Mouse (Mus musculus) small intestine, adult 2 months (tissue): ENCODE measurements around the gene Ccdc87. TPM values are rescaled to one million over a fixed set of nuclear protein-coding genes. Genes with fewer than 3 reads are reported as not detected.
"Not testable (repeated sequence)": the region's sequence is repeated elsewhere in the genome, so short reads cannot be mapped to it uniquely, and the experiment has no call there.

Experiments
- H3K27ac ChIP-seq: fragments of 200-500 bp; 2 replicates; pipeline ENCODE4 v1.5.1; 2012; ENCODE audit warnings: low read depth, low read length, control low read depth, inconsistent platforms; ENCODE audit not compliant: insufficient read depth
- H3K27me3 ChIP-seq: fragments of 200-500 bp; 2 replicates; pipeline ENCODE4 v1.6.1; 2012; ENCODE audit warnings: mild to moderate bottlenecking, moderate library complexity, low read length, inconsistent platforms; ENCODE audit not compliant: control insufficient read depth, insufficient read depth
- H3K36me3 ChIP-seq: fragments of 200-500 bp; 2 replicates; pipeline ENCODE4 v1.6.1; 2012; ENCODE audit warnings: mild to moderate bottlenecking, low read length, control low read depth, inconsistent platforms; ENCODE audit not compliant: control insufficient read depth, insufficient read depth
- H3K4me1 ChIP-seq: fragments of 200-500 bp; 2 replicates; pipeline ENCODE4 v1.6.1; 2012; ENCODE audit warnings: low read length, inconsistent platforms, mixed read lengths; ENCODE audit not compliant: control insufficient read depth, insufficient read depth, insufficient read length
- H3K4me3 ChIP-seq: fragments of 200-500 bp; 2 replicates; pipeline ENCODE4 v1.5.1; 2012; ENCODE audit warnings: low read depth, mild to moderate bottlenecking, control low read depth, inconsistent platforms, low read length, moderate library complexity
- CTCF ChIP-seq: fragments of 200-500 bp; IDR thresholded peaks from 2 replicates; pipeline ENCODE4 v1.5.1; 2012; ENCODE audit warnings: low read depth, mild to moderate bottlenecking, control low read depth, inconsistent platforms, low read length, moderate library complexity, mixed read lengths; ENCODE audit not compliant: insufficient replicate concordance, insufficient read length; ENCODE audit errors: extremely low read depth
- POLR2A ChIP-seq: fragments of 200-500 bp; IDR thresholded peaks from 2 replicates; pipeline ENCODE4 v1.6.1; 2012; ENCODE audit warnings: low read depth, mild to moderate bottlenecking, control low read depth, inconsistent platforms, low read length, moderate library complexity
- WGBS: fragments of 180-500 bp; shearing (Covaris S2); methylation state at CpG from one replicate; pipeline ENCODE4 v1.1.7; 2018; 5-methylcytosine and 5-hydroxymethylcytosine counted together
- polyA plus RNA-seq: library from polyadenylated mRNA; depleted of rRNA; stranded (reverse); fragments of >200 nt; gene quantifications from 2 replicates; pipeline ENCODE4 v1.2.3, GENCODE M21; 2012

The Ccdc87 gene
- polyA plus RNA-seq, 1 experiment: 0.11 TPM

GRCm38 (mm10) chr19:4810309-4810708 lies 28.9 kb upstream of the Ccdc87 start:
- peak overlapping the region; percentile 78 for H3K4me3 ChIP-seq
- WGBS: under 1% methylated on average over 14 of the region's 14 CpGs
- no peak for TF ChIP-seq POLR2A
- TF ChIP-seq CTCF: no peak
- peaks cover 8% of the 10 kb centered on the region; the same call in 1 of the 2 replicates for H3K4me1 ChIP-seq
- H3K27me3 ChIP-seq: no peaks in the 10 kb centered on the region
- H3K27ac ChIP-seq: no peak overlapping the region
- H3K36me3 ChIP-seq: no peaks in the 10 kb centered on the region

DNA sequence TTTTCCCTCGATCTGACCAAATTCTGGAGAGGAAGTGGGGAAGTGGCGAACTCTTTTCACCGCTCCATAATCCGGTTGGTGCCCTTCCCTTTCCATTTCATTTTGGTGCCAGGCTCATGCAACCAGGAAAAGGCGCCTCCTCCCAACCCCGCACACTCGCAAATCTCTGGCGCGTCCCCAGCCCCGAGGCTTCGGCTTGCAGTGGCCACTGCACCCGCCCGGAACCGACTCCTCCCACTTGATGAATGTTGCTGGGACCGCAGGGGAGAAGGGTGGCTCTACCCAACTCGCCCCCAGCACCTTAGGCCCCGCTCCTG lies 28.5 kb upstream of the Ccdc87 start:
- under 1% methylated on average over 17 of the region's 17 CpGs for WGBS
- Histone ChIP-seq H3K4me3 (peak overlapping the region; percentile 78), H3K36me3 (no peaks in the 10 kb centered on the region), H3K27me3 (no peaks in the 10 kb centered on the region), H3K27ac (peak overlapping the region; percentile 81), H3K4me1 (peaks cover 8% of the 10 kb centered on the region; the same call in 1 of the 2 replicates)
- TF ChIP-seq POLR2A (no peak), CTCF (no peak)

DNA sequence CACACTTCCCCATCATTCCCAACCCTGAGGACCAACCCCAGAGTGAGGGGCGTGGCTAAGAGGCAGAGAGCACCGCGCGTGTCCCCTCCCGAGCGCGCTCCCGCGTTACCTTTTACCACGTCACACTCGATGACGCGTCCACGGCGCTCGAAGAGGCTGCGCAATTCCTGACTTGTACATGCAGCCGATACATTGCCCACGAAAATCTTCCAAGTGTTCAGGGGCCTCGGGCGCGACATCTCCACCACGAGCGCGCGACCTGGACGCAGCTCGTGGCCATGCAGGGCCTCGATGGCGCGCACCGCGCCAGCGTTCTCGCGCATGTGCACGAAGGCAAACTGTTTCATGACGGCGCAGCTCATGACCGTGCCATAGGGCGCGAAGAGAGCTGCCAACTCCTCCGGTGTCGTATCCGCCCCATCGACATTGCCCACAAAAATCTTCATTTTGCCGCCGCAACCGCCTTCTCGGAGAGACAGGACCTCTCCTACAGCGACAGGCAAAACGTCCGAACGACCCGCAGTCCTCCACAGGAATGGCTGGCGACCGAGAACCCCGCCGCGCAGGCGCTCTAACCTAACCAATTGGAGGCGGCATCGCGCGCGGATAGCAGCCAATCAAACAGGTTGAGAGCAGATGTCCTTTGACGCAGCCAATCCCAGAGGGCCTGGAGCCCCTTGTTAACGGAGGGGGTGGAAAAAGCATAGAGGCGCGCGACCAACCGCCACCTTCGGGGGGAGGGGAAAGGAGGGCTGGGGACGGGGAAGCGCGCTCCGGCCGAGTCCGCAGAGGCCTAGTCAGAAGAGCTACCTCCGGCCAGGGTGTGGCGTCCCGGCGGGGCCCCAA lies 27.9 kb upstream of the Ccdc87 start, which contains the start of the genes Gm21992 and Rbm14:
Gm21992 (minus strand) TSS at position 550 of the 846 bp plus-strand sequence.
Rbm14 (minus strand) TSS at position 572 of the 846 bp plus-strand sequence.
- Histone ChIP-seq H3K4me1 (peaks cover 8% of the 10 kb centered on the region; the same call in 1 of the 2 replicates), H3K27me3 (no peaks in the 10 kb centered on the region), H3K4me3 (peak within 1 kb of the TSS; percentile 78), H3K27ac (peak within 1 kb of the TSS; percentile 84), H3K36me3 (no peaks in the 10 kb centered on the region)
- WGBS: under 1% methylated on average over 83 of the region's 83 CpGs
- TF ChIP-seq CTCF: no peak
- peak; percentile 93 for TF ChIP-seq POLR2A

DNA sequence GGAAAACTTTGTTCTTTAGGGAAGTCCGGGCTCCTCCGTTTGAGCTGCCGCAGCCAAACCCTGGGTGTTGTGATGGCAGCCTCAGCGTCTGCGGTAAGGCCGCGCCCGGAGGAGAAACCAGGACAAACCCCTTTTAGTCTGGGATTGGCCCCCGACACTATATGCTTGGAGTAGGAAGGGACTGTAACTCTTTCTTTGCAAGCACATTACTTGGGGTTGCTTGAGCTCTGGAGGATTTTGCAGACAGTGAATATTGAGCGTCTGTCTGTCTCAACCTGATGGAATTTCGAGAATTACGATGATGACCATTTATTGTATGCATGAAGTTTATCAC lies 27.3 kb upstream of the Ccdc87 start:
- Histone ChIP-seq H3K36me3 (no peaks in the 10 kb centered on the region), H3K4me3 (peak overlapping the region; percentile 62), H3K27me3 (no peaks in the 10 kb centered on the region), H3K4me1 (peaks cover 10% of the 10 kb centered on the region; the same call in 1 of the 2 replicates), H3K27ac (peak overlapping the region; percentile 84)
- under 1% methylated on average over 12 of the region's 12 CpGs for WGBS
- TF ChIP-seq CTCF (no peak), POLR2A (no peak; the same call in 1 of the 2 replicates)

GRCm38 (mm10) chr19:4812334-4812949 lies 26.7 kb upstream of the Ccdc87 start:
- H3K36me3 ChIP-seq, H3K27me3 ChIP-seq, H3K4me3 ChIP-seq: not testable (repeated sequence)
- Histone ChIP-seq H3K27ac (peak overlapping the region; percentile 84), H3K4me1 (peaks cover 14% of the 10 kb centered on the region; the same call in 1 of the 2 replicates)
- 61% methylated on average over 8 of the region's 8 CpGs for WGBS

GRCm38 (mm10) chr19:4813015-4813414 lies 26.2 kb upstream of the Ccdc87 start:
- H3K27me3 ChIP-seq: no peaks in the 10 kb centered on the region
- peaks cover 16% of the 10 kb centered on the region; the same call in 1 of the 2 replicates for H3K4me1 ChIP-seq
- WGBS: 92% methylated on average over 6 of the region's 6 CpGs
- no peak overlapping the region for H3K4me3 ChIP-seq
- TF ChIP-seq POLR2A (no peak), CTCF (peak; percentile 31; the same call in 1 of the 2 replicates)
- H3K36me3 ChIP-seq: no peaks in the 10 kb centered on the region
- H3K27ac ChIP-seq: no peak overlapping the region

DNA sequence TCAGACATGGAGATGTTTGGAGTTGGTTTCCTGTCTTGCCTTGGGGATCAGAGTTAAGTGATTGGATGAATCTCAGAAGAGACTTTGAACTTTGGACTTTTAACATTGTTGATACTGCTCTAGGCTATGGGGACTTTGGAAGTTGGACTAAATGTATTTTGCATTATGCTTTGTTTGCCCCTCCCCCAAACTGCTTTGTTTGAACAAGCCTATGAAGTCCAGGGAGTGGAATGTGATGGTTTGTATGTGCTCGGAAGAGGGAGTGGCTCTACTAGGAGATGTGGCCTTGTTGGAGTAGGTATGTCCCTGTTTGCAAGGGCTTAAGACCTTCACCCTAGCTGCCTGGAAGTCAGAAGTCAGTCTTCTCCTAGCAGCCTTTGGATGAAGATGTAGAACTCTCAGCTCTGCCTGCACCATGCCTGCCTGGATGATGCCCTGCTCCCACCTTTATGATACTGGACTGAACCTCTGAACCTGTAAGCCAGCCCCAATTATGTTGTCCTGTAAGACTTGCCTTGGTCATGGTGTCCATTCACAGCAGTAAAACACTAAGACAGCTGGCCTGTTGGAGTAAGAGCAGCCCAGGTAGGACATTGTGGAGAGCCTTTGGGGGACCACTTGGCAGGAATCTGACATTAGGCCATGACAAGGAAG lies 21.9 kb upstream of the Ccdc87 start:
- TF ChIP-seq CTCF (no peak), POLR2A (no peak)
- WGBS: 25% methylated on average over 1 of the region's 1 CpGs
- Histone ChIP-seq H3K36me3 (no peaks in the 10 kb centered on the region), H3K27me3 (no peaks in the 10 kb centered on the region), H3K27ac (peak overlapping the region; percentile 97), H3K4me1 (peaks cover 12% of the 10 kb centered on the region; the same call in 1 of the 2 replicates), H3K4me3 (peak overlapping the region; percentile 32; the same call in 1 of the 2 replicates)
